Mouse (Mus musculus) NIH3T3 (cell line): ENCODE data around the gene Sh2b3.
"Not testable (repeated sequence)": the region's sequence is repeated elsewhere in the genome, so short reads cannot be mapped to it uniquely, and the experiment has no call there.

Source experiments
- DNase-seq: peaks from one replicate; pipeline ENCODE4 v3.0.0-alpha.2; 2012; ENCODE audit warnings: low read depth

The Sh2b3 gene

GRCm38 (mm10) chr5:121837441-121838340, at the start of gene Sh2b3:
Sh2b3 (minus strand) TSS chr5:121837646.
- no peak for DNase-seq

GRCm38 (mm10) chr5:121883356-121883755, 45.9 kb upstream of the Sh2b3 start:
- DNase-seq = no peak

GRCm38 (mm10) chr5:121879211-121879610, 41.8 kb upstream of the Sh2b3 start:
- DNase-seq = peak; percentile 62

GRCm38 (mm10) chr5:121878703-121879102, 41.3 kb upstream of the Sh2b3 start:
- DNase-seq = no peak

GRCm38 (mm10) chr5:121876901-121877300, 39.5 kb upstream of the Sh2b3 start:
- DNase-seq = no peak

GRCm38 (mm10) chr5:121875041-121875440, 37.6 kb upstream of the Sh2b3 start:
- DNase-seq = no peak

GRCm38 (mm10) chr5:121872158-121872557, 34.7 kb upstream of the Sh2b3 start:
- peak; percentile 83 for DNase-seq

GRCm38 (mm10) chr5:121871515-121872030, 34.1 kb upstream of the Sh2b3 start:
- DNase-seq = no peak

GRCm38 (mm10) chr5:121870832-121871231, 33.4 kb upstream of the Sh2b3 start:
- no peak for DNase-seq

GRCm38 (mm10) chr5:121867963-121868362, 30.5 kb upstream of the Sh2b3 start:
- DNase-seq = peak; percentile 45

GRCm38 (mm10) chr5:121864330-121864729, 26.9 kb upstream of the Sh2b3 start:
- DNase-seq = peak; percentile 33

- no peak for DNase-seq
These were observed 24.5 kb upstream of the Sh2b3 start for GRCm38 (mm10) chr5:121861964-121862363.

- DNase-seq = no peak
These were observed 21.0 kb upstream of the Sh2b3 start for GRCm38 (mm10) chr5:121858427-121858826.

GRCm38 (mm10) chr5:121856740-121857139, 19.3 kb upstream of the Sh2b3 start:
- no peak for DNase-seq

GRCm38 (mm10) chr5:121854768-121855167, 17.3 kb upstream of the Sh2b3 start:
- DNase-seq = no peak

- no peak for DNase-seq
These were observed 16.1 kb upstream of the Sh2b3 start for GRCm38 (mm10) chr5:121853368-121854051.

GRCm38 (mm10) chr5:121849478-121850349, 12.3 kb upstream of the Sh2b3 start:
- DNase-seq = no peak

GRCm38 (mm10) chr5:121848743-121849142, 11.3 kb upstream of the Sh2b3 start, which contains the start of gene Pheta1:
Pheta1 (plus strand) TSS chr5:121848984.
- DNase-seq = peak; percentile 95

GRCm38 (mm10) chr5:121848035-121848519, 10.6 kb upstream of the Sh2b3 start:
- DNase-seq = peak; percentile 82

- DNase-seq = not testable (repeated sequence)
These were observed 9.8 kb upstream of the Sh2b3 start for GRCm38 (mm10) chr5:121847269-121847668.

GRCm38 (mm10) chr5:121846322-121846721, 8.9 kb upstream of the Sh2b3 start:
- DNase-seq = no peak

- no peak for DNase-seq
These were observed 7.9 kb upstream of the Sh2b3 start for GRCm38 (mm10) chr5:121845361-121845760.
